Mouse (Mus musculus): ENCODE measurements around the gene Troap. TPM values are rescaled to one million over a fixed set of nuclear protein-coding genes. Genes with fewer than 3 reads are reported as not detected.
A peak's percentile ranks its signal among the peaks of the same experiment; 100 is the strongest.

Gene Troap
- polyA plus RNA-seq, 1 experiment: 49.0 TPM

GRCm38 (mm10) chr15:99093291-99094258 lies 19.2 kb downstream of the Troap start:
- TF ChIP-seq CEBPB (IDR thresholded peaks at IDR 0.05; ENCODE audit: low read depth): no peak
- TF ChIP-seq MYOG (IDR thresholded peaks at IDR 0.05; ENCODE audit: control insufficient read depth, extremely low read depth, insufficient read length): no peak
- no peak for TF ChIP-seq USF1 (IDR thresholded peaks at IDR 0.05; ENCODE audit: low read depth)
- TF ChIP-seq CTCF (IDR thresholded peaks at IDR 0.05; ENCODE audit: control insufficient read depth, insufficient read depth, insufficient read length): no peak
- no peak for TF ChIP-seq MAX (IDR thresholded peaks at IDR 0.05)
- TF ChIP-seq FOSL1 (IDR thresholded peaks at IDR 0.05; ENCODE audit: insufficient read depth, low read length, poor library complexity, severe bottlenecking): no peak
- no peak for TF ChIP-seq MYOD1 (IDR thresholded peaks at IDR 0.05; ENCODE audit: control insufficient read depth, insufficient read length, low read depth)
- Histone ChIP-seq H3K79me3 (ENCODE audit: low read depth) (no peaks in the 10 kb centered on the region), H3K36me3 (ENCODE audit: control insufficient read depth, insufficient read depth) (no peaks in the 10 kb centered on the region), H3K4me3 (ENCODE audit: insufficient read depth, poor library complexity, severe bottlenecking) (no peak overlapping the region), H3K79me2 (ENCODE audit: control insufficient read depth, insufficient read depth) (no peaks in the 10 kb centered on the region), H3ac (ENCODE audit: control insufficient read depth, insufficient read length, low read depth) (no peak overlapping the region), H3K27me3 (ENCODE audit: control insufficient read depth, insufficient read depth, insufficient read length) (peaks cover 30% of the 10 kb centered on the region)

DNA sequence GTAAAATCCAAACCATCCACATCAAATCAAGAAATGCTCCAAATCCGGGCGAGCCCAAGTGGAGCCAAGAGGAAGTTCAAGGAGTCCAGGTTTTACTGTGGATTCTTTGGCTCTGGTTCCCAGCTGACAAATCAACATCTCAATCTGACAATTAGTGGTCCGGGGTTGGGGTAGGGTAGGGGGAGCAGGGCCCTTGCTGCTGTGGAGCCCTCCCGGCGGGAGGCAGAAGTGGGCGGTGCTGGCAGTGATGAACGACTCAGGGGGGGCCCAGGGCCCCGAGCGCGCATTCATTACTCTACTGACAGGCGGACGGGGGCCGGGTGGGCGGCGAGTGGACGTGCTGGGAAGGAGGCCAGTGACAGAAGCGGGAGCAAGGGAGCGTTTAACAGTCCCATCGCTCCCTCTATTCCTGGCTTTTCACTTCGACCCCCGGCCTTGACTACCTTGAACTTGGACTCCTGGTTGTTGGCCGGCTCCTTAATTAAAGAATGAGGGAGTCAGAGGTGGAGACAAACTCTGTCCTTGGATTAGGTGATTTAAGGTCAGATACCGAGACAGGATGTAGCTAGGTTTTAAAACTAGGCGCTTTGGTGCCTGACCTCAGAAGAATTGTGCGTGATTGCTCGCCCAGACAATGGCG lies 20.4 kb downstream of the Troap start:
- no peaks in the 10 kb centered on the region for H3K36me3 ChIP-seq (ENCODE audit: control insufficient read depth, insufficient read depth)
- H3K27me3 ChIP-seq (ENCODE audit: control insufficient read depth, insufficient read depth, insufficient read length): peaks cover 30% of the 10 kb centered on the region
- no peak overlapping the region for H3K4me3 ChIP-seq (ENCODE audit: insufficient read depth, poor library complexity, severe bottlenecking)

GRCm38 (mm10) chr15:99095356-99095755 lies 21.0 kb downstream of the Troap start:
- H3ac ChIP-seq (ENCODE audit: control insufficient read depth, insufficient read length, low read depth): no peak overlapping the region
- H3K27me3 ChIP-seq (ENCODE audit: control insufficient read depth, insufficient read depth, insufficient read length): peaks cover 30% of the 10 kb centered on the region
- no peak overlapping the region for H3K4me3 ChIP-seq (ENCODE audit: insufficient read depth, poor library complexity, severe bottlenecking)
- no peaks in the 10 kb centered on the region for H3K36me3 ChIP-seq (ENCODE audit: control insufficient read depth, insufficient read depth)
- no peaks in the 10 kb centered on the region for H3K79me3 ChIP-seq (ENCODE audit: low read depth)
- TF ChIP-seq USF1 (IDR thresholded peaks at IDR 0.05; ENCODE audit: low read depth) (no peak), MYOD1 (IDR thresholded peaks at IDR 0.05; ENCODE audit: control insufficient read depth, insufficient read length, low read depth) (no peak), MAX (IDR thresholded peaks at IDR 0.05) (no peak), CTCF (IDR thresholded peaks at IDR 0.05; ENCODE audit: control insufficient read depth, insufficient read depth, insufficient read length) (no peak), FOSL1 (IDR thresholded peaks at IDR 0.05; ENCODE audit: insufficient read depth, low read length, poor library complexity, severe bottlenecking) (no peak), CEBPB (IDR thresholded peaks at IDR 0.05; ENCODE audit: low read depth) (no peak), MYOG (IDR thresholded peaks at IDR 0.05; ENCODE audit: control insufficient read depth, extremely low read depth, insufficient read length) (no peak)
- H3K79me2 ChIP-seq (ENCODE audit: control insufficient read depth, insufficient read depth): no peaks in the 10 kb centered on the region

More for the DNA sequence above, 20.4 kb downstream of the Troap start:
- no peaks in the 10 kb centered on the region for H3K79me2 ChIP-seq (ENCODE audit: control insufficient read depth, insufficient read depth)
- TF ChIP-seq FOSL1 (IDR thresholded peaks at IDR 0.05; ENCODE audit: insufficient read depth, low read length, poor library complexity, severe bottlenecking) (no peak), MYOG (IDR thresholded peaks at IDR 0.05; ENCODE audit: control insufficient read depth, extremely low read depth, insufficient read length) (no peak), CEBPB (IDR thresholded peaks at IDR 0.05; ENCODE audit: low read depth) (no peak), CTCF (IDR thresholded peaks at IDR 0.05; ENCODE audit: control insufficient read depth, insufficient read depth, insufficient read length) (no peak), MAX (IDR thresholded peaks at IDR 0.05) (no peak), MYOD1 (IDR thresholded peaks at IDR 0.05; ENCODE audit: control insufficient read depth, insufficient read length, low read depth) (no peak), USF1 (IDR thresholded peaks at IDR 0.05; ENCODE audit: low read depth) (no peak)
- no peaks in the 10 kb centered on the region for H3K79me3 ChIP-seq (ENCODE audit: low read depth)
- no peak overlapping the region for H3ac ChIP-seq (ENCODE audit: control insufficient read depth, insufficient read length, low read depth)

DNA sequence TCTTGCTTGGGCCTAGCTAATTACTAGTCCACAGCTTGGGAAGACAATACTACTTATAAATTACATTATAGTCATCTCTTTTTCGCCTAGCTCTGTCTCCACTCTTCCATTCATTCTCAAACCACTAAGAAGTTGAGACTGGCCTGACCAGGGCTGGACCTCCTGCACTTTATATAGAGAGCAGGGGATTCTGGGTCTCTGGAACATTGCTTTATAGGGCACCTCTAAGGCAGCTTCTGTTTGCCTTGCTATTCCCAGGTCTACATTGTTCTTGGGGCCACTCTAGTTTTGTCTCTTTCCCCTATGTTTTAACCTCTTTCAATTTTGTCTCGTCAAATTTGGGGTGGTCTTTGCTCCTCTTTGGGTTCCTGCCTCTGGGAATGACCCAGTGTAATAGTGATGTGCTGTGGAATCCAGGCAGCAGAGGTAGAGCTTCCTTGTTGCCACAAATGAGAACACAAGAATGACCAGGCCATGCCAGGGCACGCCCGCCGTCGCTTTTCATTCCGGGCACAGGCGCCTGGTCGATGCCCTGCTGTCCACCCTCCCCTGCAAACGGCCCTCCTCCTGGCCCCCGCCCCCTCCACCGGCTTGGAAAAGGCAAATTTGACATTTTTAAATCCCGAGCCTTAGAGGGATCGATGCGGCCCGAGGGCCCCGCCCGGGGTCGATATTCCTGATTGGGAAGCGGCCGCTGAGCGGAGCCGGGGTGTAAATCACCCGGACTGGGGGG lies 21.9 kb downstream of the Troap start:
- Histone ChIP-seq H3ac (ENCODE audit: control insufficient read depth, insufficient read length, low read depth) (no peak overlapping the region), H3K27me3 (ENCODE audit: control insufficient read depth, insufficient read depth, insufficient read length) (peaks cover 30% of the 10 kb centered on the region), H3K4me3 (ENCODE audit: insufficient read depth, poor library complexity, severe bottlenecking) (no peak overlapping the region), H3K79me2 (ENCODE audit: control insufficient read depth, insufficient read depth) (no peaks in the 10 kb centered on the region), H3K79me3 (ENCODE audit: low read depth) (no peaks in the 10 kb centered on the region), H3K36me3 (ENCODE audit: control insufficient read depth, insufficient read depth) (no peaks in the 10 kb centered on the region)
- TF ChIP-seq USF1 (IDR thresholded peaks at IDR 0.05; ENCODE audit: low read depth): no peak
- TF ChIP-seq MYOD1 (IDR thresholded peaks at IDR 0.05; ENCODE audit: control insufficient read depth, insufficient read length, low read depth): no peak
- no peak for TF ChIP-seq MYOG (IDR thresholded peaks at IDR 0.05; ENCODE audit: control insufficient read depth, extremely low read depth, insufficient read length)
- no peak for TF ChIP-seq CEBPB (IDR thresholded peaks at IDR 0.05; ENCODE audit: low read depth)

DNA sequence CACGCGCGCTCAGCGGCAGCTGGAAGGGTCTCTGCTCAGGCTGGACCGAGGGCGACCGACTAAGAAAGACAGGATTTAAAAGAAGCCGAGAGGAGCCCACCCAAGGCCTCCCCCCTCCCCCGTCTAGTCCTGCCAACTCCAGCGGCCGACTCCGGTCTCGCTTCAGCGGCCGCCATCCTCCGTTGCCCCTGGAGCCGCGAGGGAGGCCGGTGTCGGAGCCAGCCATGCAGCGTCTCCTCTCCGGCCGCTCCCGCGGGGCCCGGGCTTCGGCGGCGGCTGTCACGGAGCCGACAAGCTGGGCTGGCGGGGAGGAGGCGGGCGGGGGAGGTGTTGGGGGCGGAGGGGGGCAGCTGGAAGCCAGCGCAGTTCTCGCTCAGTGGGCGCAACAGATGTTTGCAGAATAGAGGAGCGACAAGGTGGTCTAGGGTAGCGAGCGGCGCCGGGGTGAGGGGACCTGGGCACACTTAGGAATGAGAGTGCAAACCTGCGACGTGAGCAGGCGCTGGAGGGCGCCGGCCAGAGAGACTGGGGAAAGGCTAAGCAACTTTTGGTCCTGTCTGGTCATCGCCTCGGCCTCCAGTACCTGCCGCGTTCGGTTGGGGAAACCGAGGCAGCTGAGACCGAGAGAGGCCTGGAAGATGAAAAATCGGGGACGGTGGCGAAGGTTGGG lies 22.6 kb downstream of the Troap start:
- H3K79me3 ChIP-seq (ENCODE audit: low read depth): no peaks in the 10 kb centered on the region

More for the DNA sequence above, 22.6 kb downstream of the Troap start:
- Histone ChIP-seq H3K79me2 (ENCODE audit: control insufficient read depth, insufficient read depth) (no peaks in the 10 kb centered on the region), H3K4me3 (ENCODE audit: insufficient read depth, poor library complexity, severe bottlenecking) (no peak overlapping the region), H3K27me3 (ENCODE audit: control insufficient read depth, insufficient read depth, insufficient read length) (peaks cover 30% of the 10 kb centered on the region), H3K36me3 (ENCODE audit: control insufficient read depth, insufficient read depth) (no peaks in the 10 kb centered on the region), H3ac (ENCODE audit: control insufficient read depth, insufficient read length, low read depth) (peak overlapping the region; percentile 50)
- TF ChIP-seq MYOD1 (IDR thresholded peaks at IDR 0.05; ENCODE audit: control insufficient read depth, insufficient read length, low read depth) (no peak), FOSL1 (IDR thresholded peaks at IDR 0.05; ENCODE audit: insufficient read depth, low read length, poor library complexity, severe bottlenecking) (no peak), CEBPB (IDR thresholded peaks at IDR 0.05; ENCODE audit: low read depth) (no peak), MYOG (IDR thresholded peaks at IDR 0.05; ENCODE audit: control insufficient read depth, extremely low read depth, insufficient read length) (no peak), USF1 (IDR thresholded peaks at IDR 0.05; ENCODE audit: low read depth) (no peak), CTCF (IDR thresholded peaks at IDR 0.05; ENCODE audit: control insufficient read depth, insufficient read depth, insufficient read length) (no peak), MAX (IDR thresholded peaks at IDR 0.05) (no peak)

Data from C2C12 (cell line).